Mouse (Mus musculus): ENCODE measurements around the gene Mogat2. TPM values are rescaled to one million over a fixed set of nuclear protein-coding genes. Genes with fewer than 3 reads are reported as not detected.
A peak's percentile ranks its signal among the peaks of the same experiment; 100 is the strongest.

Gene Mogat2
- total RNA-seq, 2 experiments from 2014 or later = 1.7 to 3.0 TPM

GRCm38 (mm10) chr7:99236888-99237660 is 1.3 kb downstream of the Mogat2 start:
- no peak for ATAC-seq (replicated peaks; ENCODE audit: low FRiP score, poor library complexity, severe bottlenecking)

- no peak for ATAC-seq (replicated peaks; ENCODE audit: low FRiP score, poor library complexity, severe bottlenecking)
These were observed 2.8 kb downstream of the Mogat2 start for GRCm38 (mm10) chr7:99235657-99236056.

- no peak for ATAC-seq (replicated peaks; ENCODE audit: low FRiP score, poor library complexity, severe bottlenecking)
These were observed 3.5 kb downstream of the Mogat2 start for GRCm38 (mm10) chr7:99234916-99235315.

- ATAC-seq (replicated peaks; ENCODE audit: low FRiP score, poor library complexity, severe bottlenecking) = no peak
These were observed 5.8 kb downstream of the Mogat2 start for GRCm38 (mm10) chr7:99232571-99232970.

GRCm38 (mm10) chr7:99230061-99230747 is 8.2 kb downstream of the Mogat2 start:
- no peak for ATAC-seq (replicated peaks; ENCODE audit: low FRiP score, poor library complexity, severe bottlenecking)

- ATAC-seq (replicated peaks; ENCODE audit: low FRiP score, poor library complexity, severe bottlenecking) = no peak
These were observed 9.0 kb downstream of the Mogat2 start for GRCm38 (mm10) chr7:99229411-99229810.

- no peak for ATAC-seq (replicated peaks; ENCODE audit: low FRiP score, poor library complexity, severe bottlenecking)
These were observed 9.6 kb downstream of the Mogat2 start for GRCm38 (mm10) chr7:99228825-99229224.

GRCm38 (mm10) chr7:99227267-99227666 is 11.2 kb downstream of the Mogat2 start:
- ATAC-seq (replicated peaks; ENCODE audit: low FRiP score, poor library complexity, severe bottlenecking) = no peak

GRCm38 (mm10) chr7:99226662-99227061 is 11.8 kb downstream of the Mogat2 start:
- no peak for ATAC-seq (replicated peaks; ENCODE audit: low FRiP score, poor library complexity, severe bottlenecking)

GRCm38 (mm10) chr7:99225421-99225820 is 13.0 kb downstream of the Mogat2 start:
- no peak for ATAC-seq (replicated peaks; ENCODE audit: low FRiP score, poor library complexity, severe bottlenecking)

GRCm38 (mm10) chr7:99224648-99225190 is 13.7 kb downstream of the Mogat2 start:
- ATAC-seq (replicated peaks; ENCODE audit: low FRiP score, poor library complexity, severe bottlenecking) = no peak

- no peak for ATAC-seq (replicated peaks; ENCODE audit: low FRiP score, poor library complexity, severe bottlenecking)
These were observed 14.2 kb downstream of the Mogat2 start for GRCm38 (mm10) chr7:99224225-99224624.

- no peak for ATAC-seq (replicated peaks; ENCODE audit: low FRiP score, poor library complexity, severe bottlenecking)
These were observed 20.9 kb downstream of the Mogat2 start for GRCm38 (mm10) chr7:99217338-99218074.

GRCm38 (mm10) chr7:99215347-99215855 is 23.0 kb downstream of the Mogat2 start:
- ATAC-seq (replicated peaks; ENCODE audit: low FRiP score, poor library complexity, severe bottlenecking) = no peak

- ATAC-seq (replicated peaks; ENCODE audit: low FRiP score, poor library complexity, severe bottlenecking) = peak; percentile 47; the same call in 1 of the 2 replicates
These were observed 23.7 kb downstream of the Mogat2 start for GRCm38 (mm10) chr7:99214621-99215185.

GRCm38 (mm10) chr7:99213686-99214085 is 24.7 kb downstream of the Mogat2 start:
- no peak for ATAC-seq (replicated peaks; ENCODE audit: low FRiP score, poor library complexity, severe bottlenecking)

- ATAC-seq (replicated peaks; ENCODE audit: low FRiP score, poor library complexity, severe bottlenecking) = no peak
These were observed 25.4 kb downstream of the Mogat2 start for GRCm38 (mm10) chr7:99213056-99213455.

GRCm38 (mm10) chr7:99208704-99209103 is 29.7 kb downstream of the Mogat2 start:
- ATAC-seq (replicated peaks; ENCODE audit: low FRiP score, poor library complexity, severe bottlenecking) = no peak

- ATAC-seq (replicated peaks; ENCODE audit: low FRiP score, poor library complexity, severe bottlenecking) = no peak
These were observed 32.1 kb downstream of the Mogat2 start for GRCm38 (mm10) chr7:99206364-99206763.

GRCm38 (mm10) chr7:99202163-99202562 is 36.3 kb downstream of the Mogat2 start:
- ATAC-seq (replicated peaks; ENCODE audit: low FRiP score, poor library complexity, severe bottlenecking) = no peak

Data from erythroblast, adult 5-6 weeks (primary cell).